Mouse (Mus musculus) lung, embryonic 15.5 days (tissue): Measurements from ENCODE around the gene Srgn. TPM values are rescaled to one million over a fixed set of nuclear protein-coding genes. Genes with fewer than 3 reads are reported as not detected.
A peak's percentile ranks its signal among the peaks of the same experiment; 100 is the strongest.

Source experiments
- ATAC-seq: fragments of 200-750 bp; cut with Nextera tagmentation; 2 replicates; pipeline ENCODE4 v1.8.0; 2017; ENCODE audit warnings: moderate number of reproducible peaks, borderline replicate concordance; ENCODE audit not compliant: low FRiP score, low TSS enrichment; ENCODE audit errors: extremely low read depth
- H3K27ac ChIP-seq: fragments of 300-500 bp; sonication (generic); 2 replicates; pipeline ENCODE4 v1.5.1; 2015; ENCODE audit warnings: moderate library complexity, mild to moderate bottlenecking, inconsistent platforms
- H3K27me3 ChIP-seq: fragments of 300-500 bp; sonication (generic); 2 replicates; pipeline ENCODE4 v1.6.1; 2015; ENCODE audit warnings: inconsistent platforms
- H3K36me3 ChIP-seq: fragments of 300-500 bp; sonication (generic); 2 replicates; pipeline ENCODE4 v1.6.1; 2015; ENCODE audit warnings: inconsistent platforms
- H3K4me1 ChIP-seq: fragments of 300-500 bp; sonication (generic); 2 replicates; pipeline ENCODE4 v1.6.1; 2015; ENCODE audit warnings: inconsistent platforms
- H3K4me2 ChIP-seq: fragments of 300-500 bp; sonication (generic); 2 replicates; pipeline ENCODE4 v1.6.1; 2015; ENCODE audit warnings: inconsistent platforms, mild to moderate bottlenecking, moderate library complexity
- H3K4me3 ChIP-seq: fragments of 300-500 bp; sonication (generic); 2 replicates; pipeline ENCODE4 v1.5.1; 2015; ENCODE audit warnings: mild to moderate bottlenecking, inconsistent platforms
- H3K9ac ChIP-seq: fragments of 300-500 bp; sonication (generic); 2 replicates; pipeline ENCODE4 v1.6.1; 2015; ENCODE audit warnings: inconsistent platforms
- H3K9me3 ChIP-seq: fragments of 300-500 bp; sonication (generic); 2 replicates; pipeline ENCODE4 v1.6.1; 2016; ENCODE audit warnings: inconsistent platforms
- WGBS: fragments of 180-500 bp; shearing (Covaris S2); methylation state at CpG from one replicate; pipeline ENCODE4 v1.1.7; 2015; 5-methylcytosine and 5-hydroxymethylcytosine counted together
- polyA plus RNA-seq: library from polyadenylated mRNA; unstranded; fragments of >200 nt; fragmentation: Nextera tagmentation; extraction: Ambion mirVana; gene quantifications from 2 replicates; pipeline ENCODE4 v1.2.1, GENCODE M21; 2015

Gene Srgn
- 43.0 and 50.5 TPM in 2 replicates for polyA plus RNA-seq

DNA sequence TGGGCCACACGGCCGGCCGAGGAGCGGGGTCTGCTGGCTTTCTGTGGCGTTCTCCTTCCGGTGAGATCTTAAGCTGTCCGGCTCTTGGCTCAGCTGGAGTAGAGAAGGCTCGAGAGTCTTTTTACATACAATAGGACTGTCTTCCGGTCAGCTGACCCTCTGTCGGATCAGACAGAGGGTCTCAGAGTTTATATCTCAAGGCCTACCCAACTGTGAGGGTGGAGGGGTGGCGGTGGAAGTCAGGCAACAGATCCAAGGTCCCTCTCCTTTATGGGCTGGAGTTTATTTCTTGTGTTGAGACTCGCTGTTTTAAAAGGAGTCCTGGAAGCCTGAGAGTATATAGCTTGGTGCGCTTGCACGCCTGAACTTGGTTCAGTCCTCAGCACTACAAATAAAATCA lies at the start of gene Srgn:
Gene Srgn, minus strand, starts transcription at position 101 of the 400 bp plus-strand sequence.
- Histone ChIP-seq H3K9ac (no peak within 1 kb of the TSS), H3K4me2 (peak within 1 kb of the TSS; percentile 6; the same call in 1 of the 2 replicates), H3K4me1 (no peaks in the 10 kb centered on the region), H3K36me3 (no peaks in the 10 kb centered on the region), H3K4me3 (peak within 1 kb of the TSS; percentile 5; the same call in 1 of the 2 replicates), H3K9me3 (no peaks in the 10 kb centered on the region), H3K27me3 (no peaks in the 10 kb centered on the region), H3K27ac (no peak within 1 kb of the TSS)
- ATAC-seq = no peak
- WGBS = 81% methylated on average over 14 of the region's 14 CpGs

DNA sequence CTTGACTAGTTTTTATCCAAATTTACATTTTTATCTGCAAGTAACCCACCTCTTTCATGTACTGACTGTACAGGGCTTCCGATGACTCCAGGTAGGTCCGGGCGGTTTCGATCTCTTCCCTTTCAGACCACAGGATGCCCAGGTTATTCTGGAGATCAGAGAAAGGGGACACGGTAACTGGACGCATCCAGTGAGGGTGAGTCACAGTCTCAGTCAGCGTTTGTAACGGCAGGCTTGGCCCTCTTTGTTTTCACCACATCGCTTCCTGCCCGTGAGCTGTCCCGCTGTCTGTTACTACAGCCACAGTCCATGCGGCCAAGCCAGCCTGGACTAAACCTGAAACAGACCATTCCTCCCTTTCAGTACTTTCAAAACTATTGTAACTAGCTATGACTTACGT lies 47.8 kb upstream of the Srgn start:
- Histone ChIP-seq H3K9ac (no peak overlapping the region), H3K4me2 (no peak overlapping the region), H3K4me1 (peaks cover 15% of the 10 kb centered on the region), H3K4me3 (no peak overlapping the region), H3K36me3 (peaks cover 31% of the 10 kb centered on the region), H3K27me3 (no peaks in the 10 kb centered on the region), H3K27ac (no peak overlapping the region), H3K9me3 (no peaks in the 10 kb centered on the region)
- no peak for ATAC-seq
- 89% methylated on average over 13 of the region's 13 CpGs for WGBS

DNA sequence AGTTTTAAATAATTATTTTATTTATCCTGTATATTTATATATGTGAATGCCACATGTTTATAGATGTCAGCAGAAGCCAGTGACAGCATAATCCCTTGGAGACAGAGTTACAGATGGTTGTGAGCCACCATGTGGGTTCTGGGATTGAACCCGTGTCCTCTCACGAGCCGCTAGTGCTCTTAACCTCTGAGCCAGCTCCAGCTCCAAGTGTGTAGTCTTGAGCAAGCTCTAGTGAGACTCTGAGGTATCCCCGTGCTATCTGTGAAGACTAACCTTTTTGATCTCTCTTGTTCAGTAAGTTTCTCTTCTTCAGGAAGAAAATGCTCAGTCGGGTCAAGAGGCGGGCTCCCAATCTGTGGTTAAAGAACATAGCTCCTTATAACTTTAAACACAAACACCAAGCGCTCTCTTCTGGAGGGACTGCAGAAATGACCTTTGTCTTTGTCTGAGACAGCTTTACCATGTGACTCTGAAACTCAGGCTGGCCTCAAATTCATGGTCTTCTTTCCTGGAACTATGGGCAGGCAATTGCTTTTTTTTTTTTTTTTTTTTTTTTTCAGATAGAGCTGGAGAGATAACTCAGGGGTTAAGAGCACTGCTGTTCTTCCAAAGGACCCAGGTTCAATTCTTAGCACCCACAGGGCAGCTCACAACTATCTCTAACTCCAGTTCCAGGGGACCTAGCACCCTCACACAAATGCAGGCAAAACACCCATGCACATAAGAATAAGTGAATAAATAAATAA lies 43.0 kb upstream of the Srgn start:
- 89% methylated on average over 7 of the region's 7 CpGs for WGBS
- ATAC-seq = no peak
- Histone ChIP-seq H3K9ac (no peak overlapping the region), H3K27ac (no peak overlapping the region), H3K4me1 (no peaks in the 10 kb centered on the region), H3K27me3 (no peaks in the 10 kb centered on the region), H3K4me2 (no peak overlapping the region), H3K36me3 (peaks cover 68% of the 10 kb centered on the region), H3K4me3 (no peak overlapping the region), H3K9me3 (no peaks in the 10 kb centered on the region)

DNA sequence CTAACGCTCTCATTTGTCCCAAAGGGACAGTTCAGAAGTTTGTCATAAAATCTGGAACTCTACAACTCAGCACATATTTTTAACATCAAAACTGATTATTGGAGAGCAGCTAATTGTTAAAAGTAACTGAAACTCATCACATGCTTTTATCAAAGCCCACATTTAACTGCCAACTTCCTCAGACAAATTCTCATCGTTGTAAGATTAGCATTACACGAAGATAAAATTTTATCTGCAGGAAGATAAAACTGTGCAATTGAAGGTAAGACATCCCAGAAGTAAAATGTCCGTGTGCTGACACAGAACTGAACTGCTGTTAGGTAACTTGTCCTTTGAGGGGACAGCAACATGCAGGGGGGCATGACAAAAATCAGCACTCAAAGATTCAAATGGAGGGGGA lies 41.6 kb upstream of the Srgn start:
- Histone ChIP-seq H3K4me3 (no peak overlapping the region), H3K27ac (no peak overlapping the region), H3K27me3 (no peaks in the 10 kb centered on the region), H3K4me2 (no peak overlapping the region), H3K9me3 (no peaks in the 10 kb centered on the region), H3K9ac (no peak overlapping the region), H3K36me3 (peaks cover 71% of the 10 kb centered on the region), H3K4me1 (no peaks in the 10 kb centered on the region)
- 81% methylated on average over 4 of the region's 4 CpGs for WGBS
- ATAC-seq = no peak

DNA sequence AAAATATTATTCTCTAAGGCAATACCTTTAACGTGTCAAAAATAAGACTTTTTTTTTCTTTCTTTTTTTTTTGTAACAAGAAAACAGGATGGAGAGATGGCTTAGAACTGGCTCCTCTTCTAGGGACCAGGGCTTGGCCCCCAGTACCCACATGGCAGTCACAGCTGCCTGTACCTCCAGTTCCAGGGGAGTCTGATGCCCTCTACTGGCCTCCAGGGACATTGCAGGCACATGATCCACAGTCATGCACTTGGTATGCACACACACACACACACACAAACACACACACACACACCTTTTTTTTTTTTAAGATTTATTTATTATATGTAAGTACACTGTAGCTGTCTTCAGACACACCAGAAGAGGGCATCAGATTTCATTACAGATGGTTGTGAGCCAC lies 30.5 kb upstream of the Srgn start:
- H3K4me2 ChIP-seq = no peak overlapping the region
- H3K27me3 ChIP-seq = no peaks in the 10 kb centered on the region
- no peak overlapping the region for H3K9ac ChIP-seq
- no peaks in the 10 kb centered on the region for H3K9me3 ChIP-seq
- no peaks in the 10 kb centered on the region for H3K4me1 ChIP-seq
- WGBS = 89% methylated on average over 1 of the region's 1 CpGs
- H3K36me3 ChIP-seq = peaks cover 24% of the 10 kb centered on the region
- no peak overlapping the region for H3K27ac ChIP-seq
- no peak for ATAC-seq
- H3K4me3 ChIP-seq = no peak overlapping the region

DNA sequence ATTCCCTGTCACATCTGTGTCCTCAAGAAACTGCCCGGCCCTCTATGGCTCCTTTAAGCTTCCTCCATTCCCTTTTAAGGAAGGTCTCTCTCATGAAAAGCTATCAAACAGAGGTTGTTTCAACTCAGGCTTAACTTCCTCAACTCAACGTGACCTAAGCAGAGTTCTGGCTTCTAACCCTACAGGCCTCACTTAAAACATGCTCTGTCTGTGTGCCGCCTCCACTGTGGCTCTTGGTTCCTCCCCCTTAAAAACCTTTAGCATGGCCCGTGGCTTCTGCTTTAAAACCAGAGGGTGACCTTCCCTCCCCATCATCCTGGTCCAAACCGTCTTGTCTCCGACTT lies 29.3 kb upstream of the Srgn start:
- no peak for ATAC-seq
- H3K27me3 ChIP-seq = no peaks in the 10 kb centered on the region
- no peaks in the 10 kb centered on the region for H3K4me1 ChIP-seq
- no peak overlapping the region for H3K27ac ChIP-seq
- no peak overlapping the region for H3K4me2 ChIP-seq
- H3K9me3 ChIP-seq = no peaks in the 10 kb centered on the region
- peaks cover 16% of the 10 kb centered on the region for H3K36me3 ChIP-seq
- 85% methylated on average over 6 of the region's 6 CpGs for WGBS
- H3K9ac ChIP-seq = no peak overlapping the region
- no peak overlapping the region for H3K4me3 ChIP-seq

DNA sequence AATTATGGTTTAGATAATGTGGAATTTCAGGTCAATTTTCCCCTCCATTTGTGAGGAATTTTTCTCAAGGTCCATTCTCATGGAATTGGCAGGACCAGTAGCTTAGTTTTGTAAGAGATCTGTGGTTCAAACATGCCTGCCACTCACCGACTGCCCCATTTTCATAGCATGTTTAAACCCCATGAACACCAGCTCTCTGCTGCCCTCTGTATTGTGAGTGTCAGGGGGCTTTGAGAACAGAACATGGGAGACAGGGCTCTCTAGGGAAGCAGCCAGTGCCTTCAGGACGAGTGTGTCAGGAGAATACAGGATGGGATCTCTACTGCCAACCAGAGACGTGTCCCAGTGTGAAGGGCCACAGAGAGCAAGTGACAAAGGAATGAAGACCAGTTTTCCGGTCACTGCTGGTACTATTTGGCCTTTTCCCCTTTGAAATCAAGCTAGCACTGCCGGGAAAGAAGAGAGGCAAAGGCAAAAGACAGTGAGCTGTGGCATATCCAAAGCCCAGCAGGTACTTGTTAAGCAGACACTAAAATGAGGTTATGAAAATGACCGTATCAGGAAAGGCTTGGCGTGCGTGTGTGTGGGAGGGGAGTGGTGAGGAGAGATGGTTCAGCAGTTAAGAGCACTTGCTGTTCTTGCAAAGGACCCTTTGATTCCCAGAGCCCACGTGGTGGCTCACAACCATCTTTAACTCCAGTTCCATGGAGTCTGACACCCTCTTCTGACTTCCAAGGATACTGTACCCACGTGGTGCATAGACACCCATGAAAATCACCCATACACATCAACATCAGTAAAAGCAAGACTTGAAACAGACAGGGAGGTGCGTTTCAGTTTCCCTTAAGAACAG lies 28.7 kb upstream of the Srgn start:
- Histone ChIP-seq H3K36me3 (peaks cover 16% of the 10 kb centered on the region), H3K4me3 (no peak overlapping the region), H3K9ac (no peak overlapping the region), H3K9me3 (no peaks in the 10 kb centered on the region), H3K4me2 (no peak overlapping the region), H3K27me3 (no peaks in the 10 kb centered on the region), H3K4me1 (no peaks in the 10 kb centered on the region), H3K27ac (no peak overlapping the region)
- 66% methylated on average over 11 of the region's 11 CpGs for WGBS
- ATAC-seq = no peak

DNA sequence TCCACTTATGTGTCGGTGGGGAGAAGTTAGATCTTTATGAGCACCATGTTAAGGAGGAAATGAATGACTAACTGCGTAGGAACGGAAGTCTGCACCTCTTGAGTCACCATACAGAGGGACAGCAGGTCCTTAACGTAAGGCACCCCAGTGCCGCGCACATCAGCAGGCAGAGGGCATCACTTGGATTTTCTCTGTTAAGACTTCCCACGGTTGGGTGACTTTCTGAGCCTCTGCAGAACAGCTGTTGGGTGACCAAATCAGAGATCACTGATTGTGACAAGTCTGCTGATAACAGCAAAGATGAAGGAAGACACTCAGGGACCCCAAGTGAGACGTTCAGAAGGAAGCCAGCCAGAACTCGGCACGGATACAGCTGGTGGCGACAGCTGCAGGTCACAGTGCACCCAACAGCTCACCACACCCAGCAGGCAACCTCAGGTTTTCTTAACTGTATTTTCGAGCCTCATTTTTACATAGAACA lies 26.4 kb upstream of the Srgn start:
- peaks cover 2% of the 10 kb centered on the region; the same call in 1 of the 2 replicates for H3K36me3 ChIP-seq
- WGBS = 59% methylated on average over 12 of the region's 12 CpGs
- no peak overlapping the region for H3K27ac ChIP-seq
- no peak overlapping the region for H3K4me2 ChIP-seq
- no peak overlapping the region for H3K9ac ChIP-seq
- no peak overlapping the region for H3K4me3 ChIP-seq
- ATAC-seq = no peak
- H3K27me3 ChIP-seq = no peaks in the 10 kb centered on the region
- no peaks in the 10 kb centered on the region for H3K9me3 ChIP-seq
- no peaks in the 10 kb centered on the region for H3K4me1 ChIP-seq

DNA sequence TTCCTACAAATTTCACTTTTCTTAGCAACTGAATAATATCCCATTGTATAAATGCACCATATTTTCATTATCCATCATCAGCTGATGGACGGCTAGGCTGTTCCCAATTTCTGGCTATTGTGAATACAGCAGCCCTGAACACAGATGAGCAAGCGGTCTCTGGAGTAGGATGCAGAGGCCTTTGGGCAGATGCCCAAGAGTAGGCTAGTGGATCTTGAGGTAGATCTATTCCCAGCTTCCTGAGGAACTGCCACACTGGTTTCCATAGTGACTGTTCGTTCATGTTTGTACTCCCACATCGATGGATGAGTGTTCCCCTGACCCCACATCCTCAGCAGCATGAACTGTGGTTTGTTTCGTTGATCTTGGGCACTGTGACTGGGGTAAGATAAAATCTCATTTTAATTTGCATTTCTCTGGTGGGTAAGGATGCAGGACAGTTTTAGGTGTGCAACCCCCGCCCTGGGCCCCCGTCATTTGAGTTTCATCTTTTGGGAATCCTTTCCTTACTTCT lies 23.6 kb upstream of the Srgn start:
- no peaks in the 10 kb centered on the region for H3K36me3 ChIP-seq
- H3K4me1 ChIP-seq = no peaks in the 10 kb centered on the region
- 63% methylated on average over 7 of the region's 7 CpGs for WGBS
- no peak overlapping the region for H3K27ac ChIP-seq
- H3K27me3 ChIP-seq = no peaks in the 10 kb centered on the region
- ATAC-seq = no peak
- no peak overlapping the region for H3K9ac ChIP-seq
- H3K4me3 ChIP-seq = no peak overlapping the region
- H3K4me2 ChIP-seq = no peak overlapping the region
- H3K9me3 ChIP-seq = no peaks in the 10 kb centered on the region

DNA sequence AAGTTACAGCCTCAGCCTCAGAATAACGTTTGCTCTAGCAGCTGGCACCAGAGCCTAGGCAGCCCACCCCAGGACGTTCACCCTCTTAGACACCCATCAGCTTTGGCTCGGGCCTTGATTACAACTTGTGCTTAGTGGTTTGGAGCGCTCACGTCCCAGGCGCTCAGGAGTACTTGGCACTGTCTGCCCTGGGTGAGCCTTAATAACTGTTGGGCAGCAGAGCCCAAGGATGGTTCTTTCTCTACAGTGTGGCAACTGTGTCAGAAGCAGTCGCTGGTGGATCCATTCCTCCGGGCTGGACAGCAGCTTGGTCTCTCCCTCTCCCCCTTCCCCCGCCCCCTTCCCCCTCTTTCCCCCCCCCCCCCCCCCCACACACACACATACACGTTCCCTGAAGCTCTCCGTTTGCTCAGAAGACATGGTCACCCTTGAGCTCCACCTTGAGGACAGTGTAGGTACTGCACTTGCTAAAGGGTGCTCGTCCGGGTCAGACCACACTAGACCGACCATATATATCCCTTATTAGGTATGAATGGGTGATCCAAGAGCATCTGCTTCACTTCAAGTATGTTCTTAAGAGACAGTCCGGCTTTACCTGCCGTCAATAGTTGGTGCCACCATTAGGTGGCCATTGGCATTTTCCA lies 22.4 kb upstream of the Srgn start:
- H3K4me3 ChIP-seq = no peak overlapping the region
- no peak overlapping the region for H3K4me2 ChIP-seq
- H3K4me1 ChIP-seq = no peaks in the 10 kb centered on the region
- H3K27me3 ChIP-seq = no peaks in the 10 kb centered on the region
- H3K9me3 ChIP-seq = no peaks in the 10 kb centered on the region
- no peaks in the 10 kb centered on the region for H3K36me3 ChIP-seq
- no peak overlapping the region for H3K27ac ChIP-seq
- no peak overlapping the region for H3K9ac ChIP-seq
- no peak for ATAC-seq
- whole genome bisulfite sequencing = 22% methylated on average over 15 of the region's 16 CpGs

DNA sequence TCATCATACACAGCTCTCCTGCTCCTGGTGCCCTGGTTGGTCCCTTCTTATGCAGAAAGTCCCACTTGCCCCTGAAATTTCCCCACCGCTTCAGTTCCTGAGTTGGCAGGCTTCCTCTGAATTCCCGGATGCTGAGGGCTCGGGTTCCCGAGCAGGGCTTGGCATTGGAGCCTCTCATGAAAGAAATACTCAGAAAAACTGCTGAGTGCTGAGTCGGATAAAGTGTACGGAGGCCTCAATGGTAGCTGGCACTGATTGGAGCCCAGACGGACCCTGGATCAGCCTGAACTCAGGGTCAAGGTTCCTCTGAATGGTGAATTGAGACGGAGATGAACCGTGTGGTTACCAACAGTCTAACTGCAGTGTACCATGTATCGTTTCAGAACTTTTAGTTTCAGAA lies 19.2 kb upstream of the Srgn start:
- no peaks in the 10 kb centered on the region for H3K9me3 ChIP-seq
- H3K4me3 ChIP-seq = no peak overlapping the region
- WGBS = 69% methylated on average over 10 of the region's 10 CpGs
- H3K36me3 ChIP-seq = no peaks in the 10 kb centered on the region
- H3K27me3 ChIP-seq = no peaks in the 10 kb centered on the region
- no peak for ATAC-seq
- no peak overlapping the region for H3K27ac ChIP-seq
- no peak overlapping the region for H3K4me2 ChIP-seq
- H3K4me1 ChIP-seq = no peaks in the 10 kb centered on the region
- no peak overlapping the region for H3K9ac ChIP-seq

DNA sequence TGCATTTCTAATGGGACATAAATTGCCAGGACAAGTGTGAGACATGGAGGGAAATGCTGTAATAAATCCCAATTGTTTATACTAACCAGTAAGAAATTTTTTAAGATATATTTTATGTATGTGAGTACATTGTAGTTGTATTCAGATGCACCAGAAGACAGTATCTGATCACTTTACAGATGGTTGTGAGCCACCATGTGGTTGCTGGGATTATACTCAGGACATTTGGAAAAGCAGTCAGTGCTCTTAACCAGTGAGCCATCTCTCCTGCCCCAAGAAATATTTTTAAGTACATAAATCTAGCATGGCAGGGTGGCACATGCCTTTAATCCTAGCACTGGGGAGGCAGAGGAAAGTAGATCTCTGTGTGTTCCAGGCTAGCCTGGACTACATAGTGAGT lies 18.5 kb upstream of the Srgn start:
- no peak overlapping the region for H3K27ac ChIP-seq
- H3K4me1 ChIP-seq = no peaks in the 10 kb centered on the region
- no peaks in the 10 kb centered on the region for H3K27me3 ChIP-seq
- no peak overlapping the region for H3K4me2 ChIP-seq
- no peaks in the 10 kb centered on the region for H3K36me3 ChIP-seq
- no peaks in the 10 kb centered on the region for H3K9me3 ChIP-seq
- ATAC-seq = no peak
- H3K9ac ChIP-seq = no peak overlapping the region
- H3K4me3 ChIP-seq = no peak overlapping the region
